In genomic region chr1:85992175-85992574, GRCm38 (mm10) we compare ENCODE assay signal across 30 mouse cellular contexts. TPM values are rescaled to one million over a fixed set of nuclear protein-coding genes. Genes with fewer than 3 reads are reported as not detected.
"Had no signal": no experiment of that assay in that cellular context is flagged by ENCODE, and none has a peak within 500 bp of the region (broad histone marks: within the 10 kb centered on the region; RNA-seq: fewer than 3 reads in every experiment).

No protein-coding gene starts in this region.

- DNase-seq: liver, postnatal 0 days; lung, adult 2 months; lung, postnatal 14 days; lung, postnatal 36 days; midbrain, embryonic 14.5 days; retina, postnatal 1 day; right cerebral cortex, adult 18-20 months; right cerebral cortex, postnatal 25 days; right cerebral cortex, postnatal 4 days; spleen, adult 18-20 months; thymus, adult 18-20 months; thymus, postnatal 14 days; thymus, postnatal 36 days had no signal

- ATAC-seq: liver, embryonic 12.5 days; liver, postnatal 0 days; lung, postnatal 0 days; midbrain, embryonic 16.5 days had no signal

- H3K9me3 ChIP-seq: liver, embryonic 15.5 days; lung, embryonic 15.5 days; midbrain, embryonic 12.5 days; neural tube, embryonic 13.5 days; neural tube, embryonic 15.5 days had no signal

- H3K4me3 ChIP-seq: liver, embryonic 12.5 days; liver, embryonic 15.5 days; lung, embryonic 15.5 days; megakaryocyte, embryonic 14.5 days; midbrain, embryonic 12.5 days; myocyte; neural tube, embryonic 13.5 days; neural tube, embryonic 15.5 days had no signal

- H3K9ac ChIP-seq: liver, embryonic 12.5 days; liver, embryonic 15.5 days; liver, postnatal 0 days; lung, embryonic 15.5 days; midbrain, embryonic 12.5 days; neural tube, embryonic 13.5 days; neural tube, embryonic 15.5 days had no signal

- H3K27me3 ChIP-seq: liver, embryonic 12.5 days; liver, embryonic 15.5 days; lung, embryonic 15.5 days; midbrain, embryonic 12.5 days; neural tube, embryonic 13.5 days; neural tube, embryonic 15.5 days had no signal

- H3K36me3 ChIP-seq: liver, embryonic 12.5 days; liver, embryonic 15.5 days; lung, embryonic 15.5 days; midbrain, embryonic 12.5 days; neural tube, embryonic 13.5 days; neural tube, embryonic 15.5 days had no signal

- H3K4me2 ChIP-seq: liver, embryonic 12.5 days; liver, embryonic 15.5 days; lung, embryonic 15.5 days; midbrain, embryonic 12.5 days; neural tube, embryonic 13.5 days; neural tube, embryonic 15.5 days had no signal

- H3K27ac ChIP-seq: liver, embryonic 12.5 days; liver, embryonic 15.5 days; lung, embryonic 15.5 days; macrophage; midbrain, embryonic 12.5 days; neural tube, embryonic 13.5 days; neural tube, embryonic 15.5 days had no signal

- H3K4me1 ChIP-seq: liver, embryonic 15.5 days; lung, embryonic 15.5 days; midbrain, embryonic 12.5 days; neural tube, embryonic 13.5 days; neural tube, embryonic 15.5 days had no signal

RNA-seq across cellular contexts. Expression of gene Spata3, which starts 24.4 kb away (rescaled TPM):
- total RNA-seq: megakaryocyte progenitor cell, adult 5-6 weeks had no signal
- polyA plus RNA-seq: lung, embryonic 15.5 days; lung, postnatal 0 days; macrophage; myocyte; neural tube, embryonic 11.5 days; neural tube, embryonic 13.5 days; small intestine, adult 2 months; stomach, embryonic 14.5 days; stomach, embryonic 16.5 days; thymus, postnatal 0 days had no signal

RNA-seq across cellular contexts. Expression of gene Gpr55, which starts 31.4 kb away (rescaled TPM):
- total RNA-seq: megakaryocyte progenitor cell, adult 5-6 weeks had no signal
- polyA plus RNA-seq: liver, embryonic 12.5 days; myocyte; neural tube, embryonic 11.5 days; neural tube, embryonic 13.5 days; stomach, embryonic 14.5 days had no signal

RNA-seq across cellular contexts. Expression of gene 2810459M11Rik, which starts 53.5 kb away (rescaled TPM):
- total RNA-seq: megakaryocyte progenitor cell, adult 5-6 weeks had no signal
- polyA plus RNA-seq: macrophage, myocyte had no signal
